Mouse (Mus musculus) myocyte (in vitro differentiated cells): ENCODE measurements at regions not wholly inside any gene's neighbourhood (a gene's known extent, or its start where the extent isn't known, plus 50 kb on each side); places are given as distances from the start of the nearest gene placed in this dataset.
"Not testable (repeated sequence)": the region's sequence is repeated elsewhere in the genome, so short reads cannot be mapped to it uniquely, and the experiment has no call there.

Experiments used
- E2F4 ChIP-seq: IDR thresholded peaks from one replicate; pipeline ENCODE4 v1.6.1; 2011; ENCODE audit warnings: mild to moderate bottlenecking, control low read depth, moderate library complexity; ENCODE audit not compliant: insufficient read depth
- MAX ChIP-seq: IDR thresholded peaks from one replicate; pipeline ENCODE4 v1.6.1; 2011; ENCODE audit warnings: low read depth, mild to moderate bottlenecking, control low read depth
- MYOD1 ChIP-seq, 3 experiments: IDR thresholded peaks; one replicate each; pipeline ENCODE4 v1.6.1; 2011; ENCODE audit warnings: control low read depth in 2 of 3, low read depth in 2 of 3, mild to moderate bottlenecking in 2 of 3, moderate library complexity in 1 of 3; ENCODE audit not compliant: insufficient read length in 2 of 3, control insufficient read depth in 1 of 3
- MYOG ChIP-seq, 3 experiments: IDR thresholded peaks; one replicate each; pipeline ENCODE4 v1.6.1; 2011; ENCODE audit warnings: control low read depth in 2 of 3, low read depth in 2 of 3, mild to moderate bottlenecking in 2 of 3; ENCODE audit not compliant: insufficient read length in 2 of 3, control insufficient read depth in 1 of 3, insufficient read depth in 1 of 3
- POLR2A ChIP-seq: IDR thresholded peaks from one replicate; pipeline ENCODE4 v1.6.1; 2011; ENCODE audit warnings: low read depth, mild to moderate bottlenecking, control low read depth, moderate library complexity; ENCODE audit not compliant: insufficient read length
- POLR2AphosphoS2 ChIP-seq: IDR thresholded peaks from one replicate; pipeline ENCODE4 v1.6.1; 2011; ENCODE audit warnings: low read depth, control low read depth; ENCODE audit not compliant: insufficient read length
- REST ChIP-seq: IDR thresholded peaks from one replicate; pipeline ENCODE4 v1.6.1; 2011; ENCODE audit warnings: mild to moderate bottlenecking, control low read depth, moderate library complexity; ENCODE audit not compliant: insufficient read depth, insufficient read length
- TCF3 ChIP-seq: IDR thresholded peaks from one replicate; pipeline ENCODE4 v1.6.1; 2011; ENCODE audit warnings: low read depth, control low read depth; ENCODE audit not compliant: insufficient read length
- USF1 ChIP-seq: IDR thresholded peaks from one replicate; pipeline ENCODE4 v1.6.1; 2011; ENCODE audit warnings: low read depth, mild to moderate bottlenecking, control low read depth, moderate library complexity

DNA sequence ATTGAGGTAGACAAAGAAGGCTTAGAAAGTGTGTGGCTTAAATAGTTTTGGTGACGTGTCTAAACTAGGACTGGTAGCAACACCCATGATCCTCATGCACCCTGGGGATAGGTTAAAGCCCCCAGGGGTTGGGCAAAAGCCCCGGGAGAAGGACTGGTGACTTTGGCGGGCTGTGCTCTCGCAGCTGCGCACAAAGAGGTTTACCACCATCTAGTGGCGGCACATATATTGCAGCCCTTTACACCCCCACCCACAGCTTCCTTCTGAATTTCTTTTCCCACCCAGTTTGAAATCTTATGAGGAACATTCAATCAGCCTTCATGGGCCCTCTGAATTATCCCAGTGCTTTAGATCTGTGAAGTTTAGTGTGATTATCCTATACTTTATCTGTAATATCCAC, 130.9 kb upstream of the Zfp808 start:
- TF ChIP-seq POLR2A; E2F4; MYOG (IDR thresholded peaks at IDR 0.05; ENCODE audit: control insufficient read depth in 1 of 3, insufficient read depth in 1 of 3, insufficient read length in 2 of 3, low read depth in 2 of 3); POLR2AphosphoS2; REST; USF1; MAX; TCF3; MYOD1 (IDR thresholded peaks at IDR 0.05; ENCODE audit: control insufficient read depth in 1 of 3, insufficient read length in 2 of 3, low read depth in 2 of 3): not testable (repeated sequence)
